Mouse (Mus musculus) E14TG2a.4 (cell line): ENCODE results near the gene Slc25a18.

Experiments used
- CTCF ChIP-seq: conservative IDR thresholded peaks from 2 replicates; pipeline ENCODE4 v1.5.1; 2014; ENCODE audit warnings: low read length
- POU5F1 ChIP-seq: IDR thresholded peaks from 2 replicates; pipeline ENCODE4 v1.6.1; 2014; ENCODE audit warnings: low read length, borderline replicate concordance

DNA sequence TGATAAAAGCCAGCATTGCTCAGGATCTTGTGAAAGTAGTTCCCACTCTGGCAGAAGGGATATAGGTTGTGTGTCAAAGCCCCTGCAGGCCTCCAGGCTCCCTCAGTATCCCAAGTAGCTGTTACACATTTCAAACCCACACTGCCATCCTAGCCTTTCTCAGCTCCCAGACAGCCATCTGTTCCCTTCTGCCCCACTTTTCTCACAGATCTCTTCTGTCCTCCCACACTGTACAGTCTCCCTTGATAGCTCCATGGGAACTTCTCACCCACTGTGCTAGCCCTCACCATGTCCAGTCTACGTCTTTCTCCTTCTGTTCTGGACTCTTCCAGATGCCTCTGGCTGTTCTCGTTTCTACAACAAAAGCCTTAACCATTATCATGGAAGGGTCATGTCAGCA, 22.7 kb downstream of the Slc25a18 start:
- TF ChIP-seq CTCF (no peak), POU5F1 (no peak)
